Mouse (Mus musculus) yolk sac, embryonic 10.5 days (tissue): Measurements from ENCODE around the gene Ppp1r14c.

Experiments used
- DNase-seq: peaks from one replicate; pipeline ENCODE4 v3.0.0-alpha.2; 2017; ENCODE audit warnings: low spot score

Ppp1r14c gene

DNA sequence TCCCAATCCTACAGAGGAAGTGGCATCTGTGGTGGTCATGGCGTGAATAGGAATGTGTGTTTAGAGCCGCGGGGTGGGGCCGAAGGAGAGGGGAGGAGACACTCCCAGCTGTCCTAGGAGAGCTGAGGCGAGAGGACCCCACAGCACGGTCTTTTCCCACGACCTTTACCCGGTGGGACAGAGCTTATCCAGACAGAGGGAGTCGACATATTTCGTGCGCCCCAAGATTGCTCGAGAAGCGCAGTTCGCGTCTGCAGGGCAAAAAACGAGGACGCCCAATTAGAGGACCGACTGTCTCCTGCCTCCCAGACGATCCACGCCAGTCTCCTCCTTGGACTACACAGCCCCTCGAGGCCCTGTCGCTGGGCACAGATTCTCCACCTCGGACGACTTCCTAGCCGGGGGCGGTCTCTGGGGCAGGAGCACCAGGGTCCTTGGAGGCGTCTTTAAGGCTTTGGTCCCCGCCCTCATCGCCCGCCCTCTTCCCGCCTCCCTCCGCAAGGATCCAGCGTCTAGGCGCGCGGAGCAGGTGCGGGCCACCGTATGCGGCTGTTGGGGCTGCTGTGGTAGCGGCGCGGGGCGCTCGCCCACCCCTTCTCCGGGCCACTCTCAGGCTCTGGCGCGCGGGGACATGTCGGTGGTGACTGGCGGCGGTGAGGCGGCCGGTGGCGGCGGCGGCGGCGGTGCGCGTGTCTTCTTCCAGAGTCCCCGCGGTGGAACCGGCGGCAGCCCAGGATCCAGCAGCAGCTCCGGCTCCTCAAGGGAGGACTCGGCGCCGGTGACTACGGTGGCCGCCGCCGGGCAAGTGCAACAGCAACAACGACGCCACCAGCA lies at the start of gene Ppp1r14c:
Ppp1r14c (plus strand) TSS at position 22 of the 834 bp plus-strand sequence.
- peak; percentile 64 for DNase-seq

DNA sequence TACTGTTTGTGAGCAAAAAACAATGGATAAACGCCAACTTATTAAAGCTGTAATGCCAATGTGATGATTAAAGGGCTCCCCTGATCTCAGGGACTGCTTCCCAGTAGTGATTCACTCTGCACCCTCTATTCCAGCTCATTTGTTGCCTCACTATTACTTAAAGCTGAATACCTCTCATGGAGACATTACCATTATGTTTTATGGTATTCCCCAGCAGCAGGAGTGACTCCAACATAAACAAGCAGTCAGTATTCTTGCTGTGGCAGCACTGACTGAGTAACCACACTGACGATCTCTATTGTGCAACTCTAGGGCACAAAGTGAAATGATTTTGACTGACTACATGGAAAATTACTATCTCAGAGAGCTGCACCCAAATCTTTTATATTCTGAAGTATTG lies 44.5 kb upstream of the Ppp1r14c start:
- no peak for DNase-seq

DNA sequence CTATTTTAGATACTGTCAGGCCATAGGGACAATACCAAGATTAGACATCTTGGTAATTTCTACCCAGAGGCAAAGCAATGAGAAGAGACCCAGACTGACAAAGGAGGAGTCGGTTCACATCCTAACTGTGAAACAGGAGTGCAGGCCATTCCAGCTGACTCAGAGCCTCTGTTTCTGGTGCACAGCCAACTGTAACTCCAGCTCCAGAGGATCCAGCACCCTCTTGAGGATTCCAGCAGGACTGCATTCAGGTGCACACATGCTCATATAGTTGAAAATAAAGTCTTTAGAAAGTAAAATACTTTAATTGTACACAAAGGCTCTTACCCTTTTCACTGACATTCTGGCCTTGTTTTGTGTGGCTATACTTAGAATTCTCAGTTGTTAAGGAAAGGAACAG lies 40.4 kb upstream of the Ppp1r14c start:
- DNase-seq, result no peak

DNA sequence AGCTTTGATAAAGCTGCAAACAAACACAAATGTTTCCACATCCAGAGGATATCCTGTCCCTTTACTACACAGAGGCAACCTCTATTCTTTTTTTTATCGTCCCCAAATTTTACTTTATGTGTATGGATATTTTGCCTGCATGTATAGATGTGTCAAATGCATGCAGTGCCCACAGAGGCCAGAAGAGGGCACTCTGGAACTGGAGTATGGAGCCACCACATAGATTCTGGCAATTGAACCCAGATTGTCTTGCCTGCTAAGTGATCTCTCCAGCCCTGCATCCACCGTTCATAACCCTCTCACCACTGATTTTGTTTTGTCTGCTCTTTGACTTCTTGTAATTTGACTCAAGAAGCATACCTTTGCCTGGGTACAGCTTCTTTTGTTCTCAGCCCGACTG lies 33.0 kb upstream of the Ppp1r14c start:
- DNase-seq, result peak; percentile 26

DNA sequence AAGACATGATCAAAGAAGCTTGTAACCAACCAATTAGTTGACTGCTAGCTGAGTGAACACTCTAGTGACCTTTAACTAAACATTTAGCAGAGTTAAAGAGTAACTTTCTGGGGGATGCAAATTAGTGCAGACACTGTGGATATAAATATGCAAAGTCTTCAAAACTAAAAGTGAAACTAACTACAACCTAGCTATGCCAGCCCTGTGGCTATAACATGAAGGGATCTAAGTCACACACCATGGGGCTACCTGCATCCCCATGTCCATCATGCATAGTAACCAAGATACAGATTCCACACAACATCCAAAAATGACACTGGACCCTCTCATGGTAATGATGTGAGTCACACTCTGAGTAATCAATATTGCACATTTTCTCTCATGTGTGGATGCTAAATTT lies 31.3 kb upstream of the Ppp1r14c start:
- no peak for DNase-seq

DNA sequence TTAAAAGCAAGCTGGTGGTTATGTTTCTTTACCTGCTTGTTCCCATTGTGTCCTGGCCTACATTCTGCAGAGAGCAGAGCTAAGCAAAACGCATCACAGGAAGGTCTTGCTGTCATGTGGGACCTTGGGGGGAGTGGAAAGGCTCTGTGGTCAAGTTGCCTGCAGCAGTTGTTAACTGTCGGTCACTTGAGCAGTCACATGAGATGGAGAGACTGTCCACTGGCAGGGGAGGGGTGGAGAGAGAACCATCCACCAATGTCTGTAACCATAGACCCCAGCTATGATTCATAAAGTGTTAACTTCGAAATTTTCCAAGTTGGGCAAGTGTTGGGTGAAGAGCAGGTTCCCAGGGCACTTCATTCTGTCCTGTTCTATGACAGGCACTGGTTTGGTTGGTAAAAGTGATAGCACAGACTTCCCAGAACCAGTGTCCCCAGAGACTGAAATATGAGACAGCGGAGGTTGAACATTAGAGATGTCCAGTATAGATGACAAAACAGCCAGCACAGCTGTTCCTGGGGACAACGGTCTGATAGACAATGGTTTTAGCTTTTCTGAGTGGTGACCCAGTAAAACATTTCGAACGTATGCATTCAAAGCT lies 29.0 kb upstream of the Ppp1r14c start:
- DNase-seq, result no peak

DNA sequence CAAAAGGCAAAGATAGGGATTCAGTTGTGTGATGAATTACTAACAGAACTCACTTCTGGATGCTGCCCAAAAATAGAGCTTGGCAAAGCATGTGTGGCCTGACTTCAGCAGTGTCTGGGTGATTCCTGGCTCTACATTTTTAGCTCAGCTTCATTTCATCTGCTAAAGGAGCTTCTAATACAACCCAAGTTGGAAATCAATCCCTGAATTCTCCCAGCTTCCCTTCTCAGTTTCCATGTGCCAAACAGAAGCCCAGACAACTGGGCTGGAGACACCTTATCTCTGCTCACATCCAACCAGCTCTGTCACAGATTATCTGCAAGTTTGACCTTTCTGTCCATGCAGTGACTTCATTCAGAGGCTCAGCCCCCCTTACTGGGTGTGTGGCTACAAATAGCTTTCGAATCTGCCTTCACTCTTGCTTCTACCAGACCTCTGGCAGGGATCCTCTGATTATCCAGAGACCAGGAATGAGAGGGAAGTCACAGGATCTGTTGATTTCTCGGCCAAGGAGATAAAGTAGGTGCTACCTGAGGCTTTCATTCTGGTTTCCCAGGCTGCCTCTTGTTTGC lies 28.4 kb upstream of the Ppp1r14c start:
- DNase-seq, result peak; percentile 3

DNA sequence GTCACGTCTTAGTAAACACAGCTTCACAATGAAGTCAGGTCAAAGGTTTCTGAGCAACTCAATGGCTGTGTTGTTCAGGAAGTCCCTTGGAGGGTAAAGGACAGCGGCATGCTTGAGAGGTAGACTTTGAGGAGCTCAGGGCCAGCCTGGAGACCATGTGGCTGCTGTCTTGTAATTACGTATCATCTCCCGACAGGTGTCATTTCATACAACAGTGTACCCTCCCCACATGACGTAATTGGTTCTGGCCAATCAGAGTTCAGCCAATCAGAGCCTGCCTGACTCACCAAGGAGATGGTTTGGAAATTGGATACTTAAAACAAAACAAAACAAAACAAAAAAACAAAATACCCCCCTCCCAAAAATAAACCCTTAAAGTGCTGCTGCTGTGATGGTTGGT lies 20.2 kb upstream of the Ppp1r14c start:
- no peak for DNase-seq

DNA sequence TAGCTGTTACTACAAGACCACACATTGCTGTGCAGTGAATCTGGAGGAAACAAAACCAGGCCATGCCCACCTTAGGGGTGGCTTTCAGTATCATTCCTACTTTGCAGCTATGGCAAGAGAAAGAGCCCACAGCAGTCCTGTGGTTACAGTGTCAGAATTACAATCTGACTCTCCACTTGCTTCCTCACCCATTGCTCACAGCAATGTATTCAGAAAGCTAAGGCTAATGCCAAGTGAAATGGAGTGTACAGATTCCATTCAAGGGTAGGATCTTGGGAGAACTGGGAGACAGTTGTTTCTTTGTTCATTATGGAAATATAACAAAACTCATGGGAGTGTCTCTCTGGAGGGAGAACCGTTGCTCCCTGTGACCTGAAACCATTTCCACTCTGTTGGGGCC lies 6.3 kb upstream of the Ppp1r14c start:
- no peak for DNase-seq

DNA sequence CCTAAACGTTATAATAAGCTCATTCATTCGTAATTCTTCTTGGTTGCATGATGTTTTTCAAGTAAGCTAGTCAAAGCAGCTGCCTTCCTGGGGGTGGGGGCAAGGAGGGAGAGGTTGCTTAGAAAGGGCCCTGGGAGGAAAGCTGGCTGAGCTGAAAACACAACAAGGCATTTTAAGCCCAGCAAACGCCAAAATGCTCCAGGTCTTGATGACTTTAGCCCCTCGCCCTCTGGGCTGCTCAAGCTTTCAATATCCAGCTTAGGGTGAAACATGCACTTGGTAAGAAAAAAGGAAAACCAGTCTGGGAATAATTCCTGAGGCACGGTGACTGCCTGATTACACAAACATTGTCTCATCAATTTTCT lies 204 bp upstream of the Ppp1r14c start:
- DNase-seq, result no peak

DNA sequence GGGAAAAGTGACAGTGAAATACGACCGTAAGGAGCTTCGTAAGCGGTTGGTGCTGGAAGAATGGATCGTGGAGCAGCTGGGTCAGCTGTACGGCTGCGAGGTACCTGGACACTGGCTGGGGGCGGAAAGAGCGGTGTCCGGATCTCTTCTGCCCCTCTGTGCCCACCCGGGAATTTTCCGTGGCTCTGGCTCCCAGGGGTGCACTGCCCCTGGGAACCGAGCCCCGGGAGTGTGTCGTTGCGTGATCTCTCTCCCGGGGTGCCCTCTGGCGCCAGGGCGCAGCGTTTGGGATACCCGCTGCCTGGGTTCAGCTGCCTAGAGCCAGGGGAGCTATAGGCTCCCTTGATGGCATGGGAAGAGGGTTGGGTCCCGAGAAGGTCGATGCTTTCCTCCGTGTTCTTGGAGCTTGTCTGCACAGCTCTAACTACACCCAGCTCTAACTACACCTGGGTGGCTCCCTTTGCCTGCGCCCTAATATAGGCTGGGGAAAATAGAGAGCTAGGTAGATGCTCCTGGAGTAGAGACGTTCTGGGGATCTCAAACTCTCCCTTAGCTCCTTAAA lies 1.1 kb downstream of the Ppp1r14c start:
- DNase-seq, result no peak

DNA sequence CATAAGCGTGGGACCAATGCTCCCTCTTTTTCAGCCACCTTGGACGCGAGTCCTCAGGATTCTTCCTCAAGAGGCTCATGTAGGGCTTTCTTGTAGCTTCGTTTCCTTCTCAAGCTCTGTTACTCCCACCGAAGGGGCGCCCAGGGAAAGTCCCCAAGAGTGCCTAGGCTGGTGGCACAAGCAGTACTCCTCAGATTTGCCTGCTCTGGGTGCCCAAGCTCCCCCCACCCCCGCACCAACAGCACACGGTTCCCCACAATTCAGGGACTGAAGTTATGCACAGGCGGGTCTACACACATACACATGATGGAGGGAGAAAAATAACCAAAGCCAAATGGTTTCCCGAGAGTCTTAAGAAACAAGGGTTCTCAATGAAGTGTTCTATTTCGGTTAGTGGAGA lies 1.6 kb downstream of the Ppp1r14c start:
- no peak for DNase-seq

DNA sequence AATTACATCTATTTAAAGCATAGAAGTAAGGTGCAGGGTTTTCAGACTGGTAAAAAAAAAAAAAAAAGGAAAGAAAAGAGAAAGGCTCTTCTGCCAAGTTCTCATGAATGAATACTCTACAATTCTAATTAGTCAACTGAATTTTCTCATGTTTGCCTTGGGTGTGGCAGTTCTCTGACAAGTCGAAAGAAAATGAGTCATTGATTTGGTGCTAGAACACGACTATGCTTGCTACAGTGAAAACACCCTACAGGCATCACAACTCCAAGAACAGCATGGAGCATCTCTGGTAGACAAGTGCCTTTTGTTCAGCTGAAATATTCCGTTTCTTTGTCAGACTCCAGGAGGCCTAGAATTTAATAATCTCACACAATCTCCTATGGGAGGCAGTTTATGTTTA lies 17.3 kb downstream of the Ppp1r14c start:
- DNase-seq, result no peak

DNA sequence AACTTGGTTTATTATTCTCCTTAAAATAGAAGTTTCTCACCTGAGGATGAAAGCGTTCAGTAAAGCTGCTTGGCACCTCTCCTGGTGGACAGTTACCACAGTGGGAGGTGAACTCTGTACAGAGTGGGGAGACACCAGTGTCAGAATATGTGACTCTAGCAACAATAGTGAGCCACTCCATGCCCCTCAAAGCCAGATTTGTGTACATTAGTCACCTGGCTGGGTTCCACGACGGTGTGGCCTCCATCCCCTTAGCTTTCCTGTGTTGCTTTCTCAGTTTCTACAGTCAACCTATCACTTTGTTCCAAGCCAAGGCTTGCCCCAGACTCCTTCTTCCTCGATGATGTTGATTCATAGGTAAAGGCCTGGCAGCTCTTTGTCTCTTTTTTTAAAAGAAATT lies 26.4 kb downstream of the Ppp1r14c start:
- no peak for DNase-seq

DNA sequence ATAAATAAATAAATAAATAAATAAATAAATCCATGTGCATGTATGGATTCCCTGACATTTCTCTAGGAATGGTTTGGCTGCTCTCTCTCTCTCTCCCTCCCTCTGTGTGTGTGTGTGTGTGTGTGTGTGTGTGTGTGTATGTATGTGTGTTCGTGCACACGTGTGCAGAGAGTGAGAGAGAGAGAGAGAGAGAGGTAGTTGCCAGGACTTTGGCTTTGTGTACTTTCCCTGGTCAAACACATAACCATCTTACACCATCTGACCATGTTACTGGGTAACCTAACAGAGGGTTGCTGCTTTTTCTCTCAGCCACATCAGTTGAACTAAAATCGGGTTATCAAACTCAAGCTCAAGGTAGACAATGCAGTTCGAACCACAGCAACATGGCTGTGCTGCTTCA lies 27.7 kb downstream of the Ppp1r14c start:
- no peak for DNase-seq

DNA sequence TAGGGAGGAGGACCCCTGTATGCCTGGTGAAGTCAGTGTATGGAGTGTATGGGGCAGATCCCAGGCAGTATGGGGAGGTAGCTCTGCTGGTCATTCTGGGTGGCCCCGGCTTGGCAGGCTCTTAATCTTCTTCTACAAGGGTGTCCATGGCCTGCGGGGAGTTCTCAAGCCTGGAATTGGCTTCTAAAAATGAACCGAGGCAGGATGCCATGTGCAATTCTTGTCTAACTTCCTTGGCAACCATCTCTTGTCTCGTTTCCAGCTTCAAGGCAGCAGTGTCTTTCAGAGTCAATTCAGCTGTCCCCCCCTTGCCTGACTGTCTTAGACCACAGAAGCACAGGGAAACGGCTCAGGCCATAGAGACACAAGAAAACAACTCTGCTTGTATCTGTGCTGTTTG lies 28.3 kb downstream of the Ppp1r14c start:
- DNase-seq, result no peak

DNA sequence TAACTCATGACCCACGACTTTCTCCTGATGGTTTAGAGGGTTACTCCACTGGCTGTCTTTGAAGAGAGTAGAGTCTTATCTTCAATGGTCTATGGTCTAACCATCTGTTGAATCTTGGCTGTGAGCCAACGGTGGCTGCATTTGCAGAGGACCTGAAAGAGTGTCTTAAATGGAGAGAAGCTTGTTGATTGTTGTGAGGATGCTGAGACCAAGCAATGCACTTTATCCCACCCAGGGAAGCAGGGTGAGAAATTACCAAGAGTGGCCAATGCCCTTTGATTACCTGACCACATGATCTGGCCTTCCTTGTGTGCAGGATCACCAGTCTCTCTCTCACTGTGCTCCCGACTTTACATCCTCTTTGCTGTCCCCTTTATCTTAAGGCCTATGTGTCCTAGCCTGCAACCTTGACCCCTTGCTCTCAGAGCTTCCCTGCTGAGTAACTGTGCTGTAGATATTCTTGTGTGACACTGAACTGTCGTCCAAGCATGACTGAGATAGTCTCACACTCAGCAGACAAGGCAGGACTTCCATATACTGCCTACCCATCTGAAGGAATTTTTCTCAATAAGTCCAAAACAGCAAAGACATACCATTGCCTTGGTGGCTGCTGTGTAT lies 28.9 kb downstream of the Ppp1r14c start:
- no peak for DNase-seq

DNA sequence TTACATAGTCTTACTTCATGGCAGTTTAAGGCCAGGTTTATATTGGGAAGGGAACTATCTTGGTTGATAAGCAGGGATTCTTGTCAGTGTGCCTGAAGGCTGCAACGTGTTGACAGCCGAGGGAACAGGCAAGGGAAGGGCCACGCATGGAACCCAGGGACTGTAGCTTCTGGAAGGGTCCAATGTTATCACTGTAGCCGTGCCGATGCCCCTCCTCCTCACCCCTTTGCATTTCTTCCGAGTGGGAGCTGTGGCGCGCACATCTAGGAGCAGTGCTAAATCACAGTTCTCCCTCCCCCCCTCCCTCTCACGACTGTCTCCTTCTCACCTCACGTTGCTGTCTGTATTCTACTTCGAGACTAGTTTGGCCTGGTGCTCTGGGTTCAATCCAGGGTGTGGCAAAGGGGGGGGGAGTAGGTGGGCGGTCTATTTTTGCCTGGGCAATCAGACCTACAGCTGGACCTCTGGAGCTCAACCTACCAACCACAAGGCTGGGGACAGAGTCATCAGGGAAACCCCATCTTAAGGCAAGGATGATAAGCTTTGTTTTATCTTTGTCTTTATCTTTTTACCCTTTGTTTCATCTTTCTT lies 29.6 kb downstream of the Ppp1r14c start:
- DNase-seq, result no peak

DNA sequence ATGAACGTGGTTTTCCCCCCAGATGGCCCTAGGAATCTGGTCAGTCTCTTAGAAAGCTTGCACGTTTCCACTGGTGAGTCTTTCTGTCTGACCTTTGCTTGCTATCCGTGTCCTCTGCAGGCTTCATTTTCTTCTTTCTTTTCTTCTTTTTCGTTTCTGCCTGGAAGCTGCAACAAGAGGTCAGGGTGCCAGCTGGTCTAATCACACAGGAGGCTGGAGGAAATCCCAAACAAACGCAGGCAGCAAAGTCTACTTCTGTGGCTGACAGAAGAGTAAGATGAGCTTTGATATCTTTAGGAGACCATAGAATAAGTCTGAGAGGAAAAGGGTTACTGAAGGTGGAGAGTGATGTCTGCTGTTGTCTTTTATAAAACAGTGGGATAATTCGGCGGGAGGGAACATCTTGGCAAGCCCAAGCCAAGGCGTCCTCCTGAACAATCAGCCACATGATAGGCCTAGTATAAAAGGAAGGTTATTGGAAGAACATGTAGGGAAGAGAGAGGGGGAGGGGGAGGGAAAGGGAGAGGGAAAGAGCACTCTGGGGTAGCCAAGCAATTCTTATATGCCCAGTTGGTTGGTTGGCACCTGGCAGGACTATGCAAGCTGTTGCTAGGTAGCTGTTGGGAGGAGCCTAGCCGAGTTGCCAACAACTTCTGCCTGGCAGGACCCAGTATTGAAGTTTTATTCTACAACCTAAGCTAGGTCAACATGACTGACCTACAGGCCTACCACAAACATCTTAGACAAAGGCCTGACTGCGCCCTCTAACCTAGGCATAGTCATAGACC lies 30.3 kb downstream of the Ppp1r14c start:
- DNase-seq, result no peak

DNA sequence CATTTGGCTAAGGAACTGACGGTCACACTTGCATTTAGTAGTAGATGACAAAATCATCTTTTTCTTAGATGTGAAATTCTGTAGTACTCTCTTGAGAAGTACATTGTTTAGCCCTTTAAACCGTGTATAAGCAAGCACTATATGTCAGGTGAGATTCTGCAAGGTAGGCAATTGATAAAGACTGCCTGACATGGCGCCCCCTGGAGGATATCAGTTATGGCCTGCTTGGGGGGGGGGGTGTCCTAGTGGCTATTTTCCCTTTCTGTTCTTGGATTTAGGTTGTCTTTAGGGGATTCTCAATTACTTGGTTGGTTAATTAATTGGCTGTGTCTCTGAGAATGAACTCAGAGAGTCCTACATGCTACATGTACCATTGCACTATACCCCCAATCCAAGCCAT lies 31.5 kb downstream of the Ppp1r14c start:
- no peak for DNase-seq

DNA sequence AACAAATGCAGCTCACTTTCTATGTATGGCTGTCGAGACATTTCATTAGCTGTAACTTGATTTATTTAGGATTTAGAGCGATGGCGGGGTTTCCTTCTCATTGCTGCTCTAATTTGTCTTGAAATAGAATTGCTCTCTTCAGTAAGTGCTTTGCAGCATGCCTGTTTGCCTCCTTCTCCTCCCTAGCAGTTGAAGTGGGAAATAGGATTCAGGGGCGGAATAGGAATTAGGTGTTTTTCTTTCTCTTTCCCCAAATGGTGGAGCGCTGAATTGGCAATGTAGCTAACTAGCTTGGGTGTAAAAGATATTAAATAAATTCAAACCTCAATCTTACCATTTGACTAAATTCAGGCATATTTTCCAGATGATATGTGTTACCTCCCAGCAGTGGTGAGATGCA lies 32.2 kb downstream of the Ppp1r14c start:
- no peak for DNase-seq

DNA sequence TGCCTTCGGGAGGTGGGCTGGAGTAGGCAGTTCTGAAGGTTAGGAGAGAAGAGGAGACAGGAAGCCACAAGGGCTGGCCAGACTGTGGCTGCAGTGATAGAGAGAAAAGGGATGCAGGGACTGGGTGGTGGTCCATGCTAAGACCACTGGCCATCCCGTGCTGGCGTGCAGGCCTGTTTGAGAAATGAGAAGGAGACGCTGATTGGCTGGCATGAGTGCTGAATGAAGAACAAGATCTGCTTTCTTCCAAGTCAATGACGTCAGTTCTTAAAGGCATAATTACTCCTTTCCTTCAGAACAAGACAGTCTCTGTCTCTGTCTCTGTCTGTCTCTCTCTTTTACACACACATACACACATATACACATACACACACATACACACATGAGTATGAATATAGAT lies 36.4 kb downstream of the Ppp1r14c start:
- DNase-seq, result no peak
